Mouse (Mus musculus) right cerebral cortex, postnatal 10 days (tissue): Measurements from ENCODE around the gene Opa1.

Experiments used
- DNase-seq, 2 experiments: peaks; one replicate each; pipeline ENCODE4 v3.0.0; 2021; ENCODE audit warnings: low spot score in 2 of 2

The Opa1 gene

GRCm38 (mm10) chr16:29579167-29579786 lies at the start of gene Opa1:
TSS of gene Opa1 (plus strand) at chr16:29579334.
- DNase-seq, result peak; percentile 98 to 99

GRCm38 (mm10) chr16:29533641-29534040 lies 45.5 kb upstream of the Opa1 start:
- DNase-seq, result no peak

- DNase-seq, result no peak
Observed at GRCm38 (mm10) chr16:29535866-29536265, 43.3 kb upstream of the Opa1 start.

- peak; percentile 76 to 82 for DNase-seq
Observed at GRCm38 (mm10) chr16:29536411-29537204, 42.5 kb upstream of the Opa1 start.

- no peak for DNase-seq
Observed at GRCm38 (mm10) chr16:29539906-29540305, 39.2 kb upstream of the Opa1 start.

- DNase-seq, result peak; percentile 46 to 48
Observed at GRCm38 (mm10) chr16:29541261-29541683, 37.9 kb upstream of the Opa1 start.

- DNase-seq, result no peak
Observed at GRCm38 (mm10) chr16:29544829-29545228, 34.3 kb upstream of the Opa1 start, which contains the start of gene Atp13a4. TSS of gene Atp13a4 (minus strand) at chr16:29544864.

GRCm38 (mm10) chr16:29559667-29560066 lies 19.5 kb upstream of the Opa1 start:
- no peak for DNase-seq

GRCm38 (mm10) chr16:29560454-29560853 lies 18.7 kb upstream of the Opa1 start:
- DNase-seq, result no peak

GRCm38 (mm10) chr16:29560869-29561268 lies 18.3 kb upstream of the Opa1 start:
- DNase-seq, result peak; percentile 66 to 69

- no peak for DNase-seq
Observed at GRCm38 (mm10) chr16:29574013-29574412, 5.1 kb upstream of the Opa1 start.

- DNase-seq, result peak; percentile 58 to 66
Observed at GRCm38 (mm10) chr16:29575620-29576019, 3.5 kb upstream of the Opa1 start.

- peak in 1 of 2 experiments; percentile 45 for DNase-seq
Observed at GRCm38 (mm10) chr16:29579787-29580176, 648 bp downstream of the Opa1 start.

- no peak for DNase-seq
Observed at GRCm38 (mm10) chr16:29592171-29592570, 13.0 kb downstream of the Opa1 start.

- no peak for DNase-seq
Observed at GRCm38 (mm10) chr16:29597122-29597521, 18.0 kb downstream of the Opa1 start.

GRCm38 (mm10) chr16:29605546-29605945 lies 26.4 kb downstream of the Opa1 start:
- DNase-seq, result no peak

- no peak for DNase-seq
Observed at GRCm38 (mm10) chr16:29607131-29607530, 28.0 kb downstream of the Opa1 start.

- DNase-seq, result no peak
Observed at GRCm38 (mm10) chr16:29614762-29615161, 35.6 kb downstream of the Opa1 start.

GRCm38 (mm10) chr16:29629053-29629452 lies 49.9 kb downstream of the Opa1 start:
- no peak for DNase-seq

- no peak for DNase-seq
Observed at GRCm38 (mm10) chr16:29635780-29636179, 56.6 kb downstream of the Opa1 start.

GRCm38 (mm10) chr16:29642376-29642775 lies 63.2 kb downstream of the Opa1 start:
- DNase-seq, result no peak

GRCm38 (mm10) chr16:29644871-29645270 lies 65.7 kb downstream of the Opa1 start:
- no peak for DNase-seq

- DNase-seq, result no peak
Observed at GRCm38 (mm10) chr16:29646202-29646601, 67.1 kb downstream of the Opa1 start.
